Mouse (Mus musculus): ENCODE measurements around the gene Stmn1.

DNA sequence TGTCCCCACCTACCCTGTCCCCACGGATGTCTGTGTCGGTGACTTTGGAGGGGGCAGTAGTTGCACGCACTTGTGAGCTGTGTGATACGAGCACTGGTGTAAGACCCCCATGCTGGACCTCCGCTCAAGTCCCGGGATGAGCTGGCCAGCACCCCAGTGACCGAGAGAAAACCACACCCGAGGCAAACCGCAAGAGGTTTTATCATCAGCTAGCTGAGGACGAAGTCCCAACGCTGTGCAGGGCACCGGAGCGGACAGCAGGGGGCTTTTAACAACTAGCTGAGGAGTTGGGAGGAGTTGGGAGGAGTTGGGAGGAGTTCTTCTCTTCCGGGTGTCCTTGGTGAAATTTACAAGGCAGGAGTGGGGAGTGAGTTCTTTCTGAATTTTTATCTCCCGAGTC is 44.7 kb downstream of the Stmn1 start:
- TF ChIP-seq CTCF (IDR thresholded peaks at IDR 0.05; ENCODE audit: control insufficient read depth, insufficient read depth, insufficient replicate concordance, low read depth, low read length) (peak; percentile 26; the same call in 1 of the 2 replicates), POLR2A (IDR thresholded peaks at IDR 0.05; ENCODE audit: control insufficient read depth, low read depth, low read length) (peak; percentile 30; the same call in 1 of the 2 replicates)
